Mouse (Mus musculus) NIH3T3 (cell line): Measurements from ENCODE around the gene Cab39.

Experiments used
- DNase-seq: peaks from one replicate; pipeline ENCODE4 v3.0.0-alpha.2; 2012; ENCODE audit warnings: low read depth

Gene Cab39

GRCm38 (mm10) chr1:85793208-85794105, at the start of gene Cab39:
Cab39 (plus strand) TSS chr1:85793441.
- DNase-seq, result peak; percentile 95

- DNase-seq, result no peak
Observed at GRCm38 (mm10) chr1:85744539-85744938, 48.7 kb upstream of the Cab39 start.

- no peak for DNase-seq
Observed at GRCm38 (mm10) chr1:85746511-85746910, 46.7 kb upstream of the Cab39 start.

DNA sequence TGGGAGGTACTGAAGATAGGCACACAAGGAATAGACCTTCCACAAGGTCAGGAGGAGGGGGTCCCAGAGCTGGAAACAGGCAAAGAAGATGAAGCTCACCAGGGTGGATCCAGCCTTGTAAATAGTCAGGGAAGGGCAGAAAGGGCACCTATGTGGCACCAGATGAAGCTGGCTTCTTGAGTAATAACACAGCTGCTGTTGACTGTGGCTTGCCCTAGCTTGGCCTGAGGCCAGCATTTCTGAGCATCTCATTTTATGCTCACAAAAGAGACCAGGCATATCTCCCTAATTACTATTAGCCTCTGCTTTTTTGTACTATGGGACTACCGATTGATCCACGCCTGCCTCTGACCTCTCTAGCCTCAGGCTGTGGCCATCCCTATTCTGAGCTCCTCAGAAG, 43.4 kb upstream of the Cab39 start:
- no peak for DNase-seq

DNA sequence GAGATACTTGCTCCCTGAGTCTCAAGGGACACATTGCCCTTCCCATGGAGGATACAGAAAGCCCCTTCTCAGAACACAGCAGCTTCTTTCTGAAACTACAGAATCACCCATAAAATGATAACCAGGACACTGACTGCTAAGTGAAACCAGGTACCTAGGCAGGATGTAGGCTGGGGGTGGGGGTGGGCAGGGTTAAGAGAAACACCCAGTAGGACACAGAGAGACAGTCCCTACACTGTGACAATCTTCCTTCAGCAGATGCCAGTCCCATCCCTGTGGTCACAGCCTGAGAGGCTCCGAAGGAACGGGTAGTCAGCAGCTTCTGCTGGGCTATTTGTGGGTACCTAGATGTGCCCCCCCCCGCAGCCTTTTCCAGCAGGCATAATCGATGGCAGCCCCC, 42.6 kb upstream of the Cab39 start:
- DNase-seq, result no peak

DNA sequence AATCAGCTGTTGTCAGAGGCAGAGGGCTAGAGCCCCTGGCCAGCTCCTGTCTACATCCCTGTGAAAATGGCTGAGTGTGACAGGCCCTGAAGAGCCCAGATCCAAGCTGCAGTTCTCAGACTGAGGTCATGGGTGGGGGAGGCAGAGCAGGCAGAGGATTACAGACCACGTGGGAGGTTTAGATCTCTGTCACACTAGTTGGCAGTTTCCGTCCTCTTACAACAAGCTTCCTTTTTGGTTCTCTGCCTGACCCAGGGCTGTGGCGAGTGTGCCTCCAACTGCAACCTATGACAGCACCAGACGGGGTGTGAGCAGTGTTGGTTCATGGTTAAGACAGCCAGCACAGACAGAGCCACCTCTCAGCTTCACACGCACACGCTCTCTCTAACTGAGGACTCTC, 41.7 kb upstream of the Cab39 start:
- no peak for DNase-seq

DNA sequence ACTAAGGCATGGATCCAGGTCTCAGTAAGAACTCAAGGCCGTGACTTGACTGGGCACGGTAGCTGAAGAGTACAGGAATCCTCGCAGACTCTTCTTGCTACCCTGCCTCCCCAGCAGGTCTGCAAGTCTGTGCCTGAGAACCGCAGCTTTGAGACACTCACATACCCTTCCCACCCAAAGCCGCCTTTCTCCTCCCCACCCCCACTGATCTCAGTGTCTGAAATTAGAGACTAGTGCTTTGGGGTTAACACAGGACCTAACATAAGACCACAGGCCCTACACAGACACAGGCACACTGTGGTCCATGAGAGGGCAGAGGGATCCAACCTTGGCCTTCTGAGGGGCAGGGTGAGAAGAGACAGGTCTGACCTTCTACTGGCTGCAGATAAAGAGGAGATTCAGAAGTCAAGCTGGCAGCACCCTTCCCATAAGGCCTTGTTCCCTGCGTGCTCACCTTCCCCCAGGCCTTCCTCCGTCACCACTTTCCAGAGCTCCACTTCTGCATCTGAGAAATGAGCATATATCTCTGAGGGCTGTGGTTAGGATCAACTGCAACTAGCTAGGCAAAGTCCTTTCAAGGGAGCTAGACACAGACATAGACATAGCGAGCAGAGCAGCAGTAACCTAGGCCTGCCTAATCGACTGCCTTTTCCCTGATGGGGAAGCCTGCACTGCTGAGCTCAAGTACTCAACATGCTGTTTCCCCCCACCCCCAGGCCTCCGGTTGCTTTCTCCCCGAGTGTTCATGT, 41.1 kb upstream of the Cab39 start:
- no peak for DNase-seq

DNA sequence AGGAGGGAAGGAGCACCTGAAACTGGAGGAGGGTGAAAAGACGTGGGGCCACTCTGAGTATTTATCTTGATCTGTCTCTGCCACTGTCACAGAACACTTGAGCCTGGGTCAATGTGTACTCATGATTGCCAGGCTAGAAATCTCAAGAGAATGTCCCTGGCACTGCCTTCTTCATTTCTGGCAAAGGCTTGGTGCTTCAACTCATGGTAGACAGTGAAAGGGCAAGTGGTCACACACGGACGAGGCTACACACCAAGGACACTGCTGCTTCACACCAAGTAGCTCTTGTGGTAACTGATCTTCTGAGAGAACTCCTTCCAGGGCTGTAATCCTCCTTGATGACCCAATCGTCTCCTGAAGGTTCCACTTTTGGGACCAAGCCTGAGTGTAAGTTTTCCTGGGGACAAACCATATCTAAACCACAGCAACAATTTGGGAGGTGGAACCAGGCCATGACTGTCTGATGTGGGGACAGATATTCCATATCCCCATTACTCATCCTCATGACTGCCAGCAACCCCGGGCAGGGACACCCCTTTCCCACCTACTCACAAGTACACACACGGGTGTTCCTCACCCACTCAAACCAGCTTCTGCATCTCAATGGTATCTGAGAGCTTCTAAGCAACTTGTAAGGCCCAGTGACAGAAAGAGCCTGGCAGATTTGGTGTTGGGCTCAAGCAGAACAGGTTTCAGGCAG, 35.6 kb upstream of the Cab39 start:
- DNase-seq, result no peak

GRCm38 (mm10) chr1:85758231-85758968, 34.8 kb upstream of the Cab39 start:
- no peak for DNase-seq

DNA sequence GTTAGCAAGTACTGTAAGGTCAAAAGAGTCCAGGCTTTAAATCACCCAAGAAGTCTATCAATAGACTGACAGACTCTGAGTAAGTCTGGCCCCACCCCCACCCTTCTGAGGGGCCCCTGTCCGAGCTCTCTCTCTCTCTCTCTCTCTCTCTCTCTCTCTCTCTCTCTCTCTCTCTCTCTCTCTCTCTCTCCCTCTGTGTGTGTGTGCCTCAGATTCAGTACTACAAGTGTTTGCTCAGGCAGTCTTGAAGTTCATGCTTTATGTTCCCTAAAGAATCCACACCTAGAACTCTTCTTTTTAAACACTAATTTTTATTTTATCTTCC, 34.3 kb upstream of the Cab39 start:
- no peak for DNase-seq

- no peak for DNase-seq
Observed at GRCm38 (mm10) chr1:85761665-85762064, 31.6 kb upstream of the Cab39 start.

- no peak for DNase-seq
Observed at GRCm38 (mm10) chr1:85763386-85763785, 29.9 kb upstream of the Cab39 start.

DNA sequence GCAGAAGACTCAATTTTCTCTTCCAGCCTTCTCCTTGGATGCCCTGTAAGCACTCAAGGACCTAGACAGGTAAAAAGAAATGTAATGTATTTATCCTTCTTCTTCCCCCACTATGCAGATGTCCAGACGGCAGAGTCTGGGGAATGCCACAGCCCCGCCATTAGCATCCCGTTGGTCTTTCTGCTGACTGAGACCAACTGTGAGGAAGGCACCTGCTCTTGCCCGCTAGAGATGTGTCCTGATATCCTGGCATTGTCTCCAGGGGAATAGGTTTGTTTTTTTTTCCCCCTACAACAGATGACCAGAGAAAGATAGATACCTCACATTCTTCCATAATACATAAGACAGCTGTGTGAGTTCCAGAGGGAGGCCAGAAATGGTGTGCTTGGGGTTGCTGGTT, 28.9 kb upstream of the Cab39 start:
- no peak for DNase-seq

GRCm38 (mm10) chr1:85766120-85766519, 27.1 kb upstream of the Cab39 start:
- DNase-seq, result no peak

GRCm38 (mm10) chr1:85767754-85768153, 25.5 kb upstream of the Cab39 start:
- DNase-seq, result no peak

- DNase-seq, result peak; percentile 73
Observed at GRCm38 (mm10) chr1:85771976-85772375, 21.3 kb upstream of the Cab39 start.

DNA sequence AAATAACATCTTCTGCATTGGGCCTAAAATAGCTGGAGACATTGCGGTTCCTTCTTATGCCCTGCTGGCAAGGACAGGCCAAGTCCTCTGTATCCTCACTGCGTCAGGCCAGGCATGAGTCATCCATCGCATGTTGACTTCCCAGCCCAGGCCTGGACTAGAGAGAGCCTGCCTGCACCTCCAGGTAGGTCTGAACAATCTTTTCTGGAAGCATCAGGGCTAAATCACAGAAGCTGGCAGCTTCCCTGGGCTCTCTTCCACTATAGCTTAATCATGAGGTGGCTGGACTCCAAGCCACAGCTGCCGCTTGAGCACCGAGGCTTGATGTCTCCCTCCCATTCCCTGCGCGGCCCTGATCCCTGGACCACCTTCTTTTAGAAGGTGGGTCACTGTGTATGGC, 18.1 kb upstream of the Cab39 start:
- DNase-seq, result no peak

DNA sequence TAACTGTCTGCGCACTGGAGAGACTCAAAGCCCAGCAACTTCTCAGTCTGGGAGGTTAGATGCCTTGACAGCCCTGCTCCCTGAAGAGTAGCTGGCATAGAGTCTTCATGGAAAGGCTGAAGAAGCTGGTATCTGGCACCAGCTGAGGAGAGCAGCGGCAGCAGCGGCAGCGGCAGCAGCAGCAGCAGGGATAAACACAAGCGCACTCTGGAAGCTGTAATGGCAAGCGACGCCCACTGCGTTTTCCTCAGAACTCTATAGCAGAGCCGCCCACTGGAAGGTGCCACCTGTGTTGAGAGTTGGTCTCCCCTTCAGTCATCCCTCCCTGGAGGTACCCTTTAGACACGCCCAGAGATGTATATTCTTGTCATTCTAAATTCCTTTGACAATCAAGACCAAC, 17.1 kb upstream of the Cab39 start:
- DNase-seq, result no peak

- DNase-seq, result no peak
Observed at GRCm38 (mm10) chr1:85778436-85778835, 14.8 kb upstream of the Cab39 start, which contains the start of gene A630001G21Rik. A630001G21Rik (minus strand) TSS chr1:85778643.

DNA sequence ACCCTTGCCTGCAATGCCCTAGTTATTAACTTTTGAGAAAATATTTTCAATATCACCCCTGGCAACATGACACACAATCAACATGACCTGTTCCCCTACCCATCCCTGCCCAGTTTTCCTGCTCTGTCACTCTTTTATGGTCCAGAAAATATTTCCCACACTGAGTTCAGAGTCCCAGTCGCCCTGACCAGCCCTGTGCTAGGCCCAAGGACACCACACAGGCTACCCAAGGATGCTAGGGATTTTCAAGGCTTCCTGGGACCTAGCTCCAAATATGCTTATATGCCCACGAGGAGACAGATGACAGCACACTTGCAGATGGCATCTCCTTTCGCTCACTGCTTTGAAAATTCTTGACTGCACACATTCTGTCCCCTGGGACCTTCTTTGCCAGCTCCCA, 14.2 kb upstream of the Cab39 start:
- no peak for DNase-seq

GRCm38 (mm10) chr1:85779428-85780180, 13.6 kb upstream of the Cab39 start:
- no peak for DNase-seq
